Mouse (Mus musculus) CH12.LX (cell line): ENCODE data around the gene Ttll7. TPM values are rescaled to one million over a fixed set of nuclear protein-coding genes. Genes with fewer than 3 reads are reported as not detected.

ENCODE experiments used
- DNase-seq: peaks from one replicate; pipeline ENCODE4 v3.0.0-alpha.2; 2013; ENCODE audit errors: extremely low read depth
- H3K27ac ChIP-seq: 2 replicates; pipeline ENCODE4 v1.5.1; 2012; ENCODE audit warnings: low read depth, mild to moderate bottlenecking, control low read depth, moderate library complexity; ENCODE audit not compliant: insufficient read depth
- H3K27me3 ChIP-seq: replicated peaks from 2 replicates; pipeline ENCODE3; 2012; ENCODE audit warnings: inconsistent platforms
- H3K36me3 ChIP-seq, 2 experiments: replicated peaks in 1 of 2; 2 replicates each; pipeline versions ENCODE3 to v1.6.1; 2012; ENCODE audit warnings: inconsistent platforms in 1 of 2, low read length in 1 of 2, mild to moderate bottlenecking in 1 of 2, mixed read lengths in 1 of 2, moderate library complexity in 1 of 2; ENCODE audit not compliant: control insufficient read depth in 1 of 2, insufficient read depth in 1 of 2
- H3K4me1 ChIP-seq, 2 experiments: 2 replicates each; pipeline ENCODE4 v1.6.1; 2012; ENCODE audit warnings: inconsistent platforms in 1 of 2, moderate library complexity in 1 of 2; ENCODE audit not compliant: insufficient read depth in 2 of 2, control insufficient read depth in 1 of 2
- H3K4me2 ChIP-seq: 2 replicates; pipeline ENCODE4 v1.6.1; 2012; ENCODE audit warnings: low read depth, mild to moderate bottlenecking, control low read depth; ENCODE audit not compliant: poor library complexity, insufficient read depth, severe bottlenecking
- H3K4me3 ChIP-seq, 3 experiments: fragments of 150-350 bp in 1 of 3; sonication (generic) in 1 of 3; replicated peaks in 1 of 3; 2 replicates each; pipeline versions ENCODE3 to v1.5.1; 2011 to 2012; ENCODE audit warnings: low read depth in 2 of 3, low read length in 2 of 3, mild to moderate bottlenecking in 2 of 3, moderate library complexity in 2 of 3, control low read depth in 1 of 3, improper control_type of control experiment in 1 of 3, inconsistent platforms in 1 of 3, mixed read lengths in 1 of 3; ENCODE audit not compliant: poor library complexity in 1 of 3
- H3K79me2 ChIP-seq: replicated peaks from 2 replicates; pipeline ENCODE4 v1.6.1; 2012; ENCODE audit warnings: mild to moderate bottlenecking, moderate library complexity; ENCODE audit not compliant: control insufficient read depth, poor library complexity, insufficient read depth, severe bottlenecking; ENCODE audit errors: extremely low read depth
- H3K9ac ChIP-seq: 2 replicates; pipeline ENCODE4 v1.6.1; 2012; ENCODE audit warnings: low read depth, mild to moderate bottlenecking, control low read depth, moderate library complexity; ENCODE audit not compliant: insufficient read depth
- H3K9me3 ChIP-seq: replicated peaks from 2 replicates; pipeline ENCODE3; 2012; ENCODE audit warnings: low read length, inconsistent platforms, mixed read lengths
- BHLHE40 ChIP-seq: IDR thresholded peaks from 2 replicates; pipeline ENCODE4 v1.6.1; 2011; ENCODE audit warnings: mild to moderate bottlenecking, low read depth, low read length, improper control_type of control experiment
- CHD1 ChIP-seq: IDR thresholded peaks from 2 replicates; pipeline ENCODE4 v1.6.1; 2012; ENCODE audit warnings: low read depth, low read length, improper control_type of control experiment, inconsistent platforms
- E2F4 ChIP-seq: IDR thresholded peaks from 2 replicates; pipeline ENCODE4 v1.6.1; 2011; ENCODE audit warnings: low read depth, low read length, improper control_type of control experiment; ENCODE audit not compliant: insufficient replicate concordance
- ELF1 ChIP-seq: IDR thresholded peaks from 2 replicates; pipeline ENCODE4 v1.6.1; 2014; ENCODE audit warnings: low read depth, mild to moderate bottlenecking, inconsistent platforms, low read length, improper control_type of control experiment
- EP300 ChIP-seq: IDR thresholded peaks from 2 replicates; pipeline ENCODE4 v1.6.1; 2011; ENCODE audit warnings: low read length, improper control_type of control experiment
- ETS1 ChIP-seq: conservative IDR thresholded peaks from 2 replicates; pipeline ENCODE4 v1.6.1; 2012; ENCODE audit warnings: low read depth, mild to moderate bottlenecking, inconsistent platforms, low read length, improper control_type of control experiment, moderate library complexity
- IRF4 ChIP-seq: IDR thresholded peaks from 2 replicates; pipeline ENCODE4 v1.6.1; 2014; ENCODE audit warnings: low read depth, mild to moderate bottlenecking, inconsistent platforms, low read length, improper control_type of control experiment
- JUND ChIP-seq: conservative IDR thresholded peaks from 2 replicates; pipeline ENCODE4 v1.6.1; 2011; ENCODE audit warnings: low read depth, low read length, improper control_type of control experiment
- MAFK ChIP-seq: IDR thresholded peaks from 2 replicates; pipeline ENCODE4 v1.6.1; 2011; ENCODE audit warnings: low read length, improper control_type of control experiment; ENCODE audit not compliant: insufficient replicate concordance
- MEF2A ChIP-seq: IDR thresholded peaks from 2 replicates; pipeline ENCODE4 v1.6.1; 2014; ENCODE audit warnings: low read depth, mild to moderate bottlenecking, inconsistent platforms, low read length, improper control_type of control experiment, borderline replicate concordance
- MXI1 ChIP-seq: IDR thresholded peaks from 2 replicates; pipeline ENCODE4 v1.6.1; 2011; ENCODE audit warnings: mild to moderate bottlenecking, low read depth, low read length, improper control_type of control experiment
- MYC ChIP-seq: IDR thresholded peaks from 2 replicates; pipeline ENCODE4 v1.6.1; 2011; ENCODE audit warnings: low read depth, mild to moderate bottlenecking, improper control_type of control experiment, low read length
- NELFE ChIP-seq: IDR thresholded peaks from 2 replicates; pipeline ENCODE4 v1.6.1; 2011; ENCODE audit warnings: low read depth, low read length, improper control_type of control experiment
- POLR2A ChIP-seq: IDR thresholded peaks from 2 replicates; pipeline ENCODE4 v1.6.1; 2011; ENCODE audit warnings: low read depth, mild to moderate bottlenecking, improper control_type of control experiment, low read length
- RCOR1 ChIP-seq: conservative IDR thresholded peaks from 2 replicates; pipeline ENCODE4 v1.6.1; 2012; ENCODE audit warnings: low read depth, mild to moderate bottlenecking, inconsistent platforms, low read length, improper control_type of control experiment
- SIN3A ChIP-seq: IDR thresholded peaks from 2 replicates; pipeline ENCODE4 v1.6.1; 2012; ENCODE audit warnings: low read length, improper control_type of control experiment, inconsistent platforms
- SMC3 ChIP-seq: IDR thresholded peaks from 2 replicates; pipeline ENCODE4 v1.6.1; 2011; ENCODE audit warnings: low read depth, low read length, improper control_type of control experiment
- TBP ChIP-seq: conservative IDR thresholded peaks from 2 replicates; pipeline ENCODE4 v1.6.1; 2011; ENCODE audit warnings: low read depth, low read length, improper control_type of control experiment
- TCF12 ChIP-seq: IDR thresholded peaks from 2 replicates; pipeline ENCODE4 v1.6.1; 2014; ENCODE audit warnings: low read depth, mild to moderate bottlenecking, inconsistent platforms, low read length, improper control_type of control experiment
- ZKSCAN1 ChIP-seq: IDR thresholded peaks from 2 replicates; pipeline ENCODE4 v1.6.1; 2012; ENCODE audit warnings: low read depth, inconsistent platforms, low read length, improper control_type of control experiment, borderline replicate concordance
- ZNF384 ChIP-seq: IDR thresholded peaks from 2 replicates; pipeline ENCODE4 v1.6.1; 2012; ENCODE audit warnings: low read depth, low read length, improper control_type of control experiment, inconsistent platforms
- dilution Hi-C: fragments of 300-500 bp; cut with MboI; formaldehyde crosslinking; loops from 2 replicates; pipeline ENCODE4 v1.14.3; 2020; ENCODE audit warnings: low sequenced_read_pairs; ENCODE audit not compliant: extremely low pct_unique_long_range_greater_than_20kb, extremely low pct_ligation_motif_present
- in situ Hi-C: fragments of 300-500 bp; cut with MboI; formaldehyde crosslinking; loops from 3 replicates; pipeline ENCODE4 v1.14.3; 2019; ENCODE audit warnings: low sequenced_read_pairs, low pct_ligation_motif_present, low pct_unique_long_range_greater_than_20kb, mixed read lengths
- polyA plus RNA-seq: library from polyadenylated mRNA; unstranded; fragments of >175 nt; gene quantifications from 2 replicates; pipeline ENCODE4 v1.2.1, GENCODE M21; 2012; ENCODE audit warnings: low read depth; ENCODE audit not compliant: insufficient read length
- total RNA-seq, 2 experiments: library from RNA; depleted of rRNA; stranded (reverse); fragments of 300-350 nt in 1 of 2; fragments of >200 nt in 1 of 2; gene quantifications; 2 replicates each; pipeline ENCODE4 v1.2.3; 2012 to 2014

Ttll7 gene
- total and polyA plus RNA-seq, 3 experiments, result 1.7 to 3.9 (median 2.0) TPM

- Histone ChIP-seq H3K4me1 (peaks cover 43 to 62% of the 10 kb centered on the region in 2 experiments), H3K9me3 (peaks cover 13% of the 10 kb centered on the region)
- dilution Hi-C loops, result no loop called here
- no peak for TF ChIP-seq ZKSCAN1
- TF ChIP-seq RCOR1, result no peak
- peak; percentile 3; the same call in 1 of the 2 replicates for TF ChIP-seq ELF1
- TF ChIP-seq ZNF384, result peak; percentile 65; the same call in 1 of the 2 replicates
- peak; percentile 32 for TF ChIP-seq POLR2A
- no peak for TF ChIP-seq EP300
- TF ChIP-seq CHD1, result 0 out of 2 replicates have a peak, but pooled peaks have one; percentile 13
- peak; percentile 52; the same call in 1 of the 2 replicates for TF ChIP-seq IRF4
- peak; percentile 46; the same call in 1 of the 2 replicates for TF ChIP-seq NELFE
- 0 out of 2 replicates have a peak, but pooled peaks have one; percentile 9 for TF ChIP-seq MYC
- TF ChIP-seq E2F4, result no peak
- TF ChIP-seq TCF12, result peak; percentile 47; the same call in 1 of the 2 replicates
- TF ChIP-seq SMC3, result 0 out of 2 replicates have a peak, but pooled peaks have one; percentile 1
- 0 out of 2 replicates have a peak, but pooled peaks have one; percentile 40 for TF ChIP-seq SIN3A
- no peak for TF ChIP-seq JUND
- TF ChIP-seq ETS1, result peak; percentile 55
- 0 out of 2 replicates have a peak, but pooled peaks have one; percentile 26 for TF ChIP-seq TBP
- TF ChIP-seq MAFK, result no peak
- TF ChIP-seq MEF2A, result peak; percentile 48; the same call in 1 of the 2 replicates
- TF ChIP-seq MXI1, result peak; percentile 58; the same call in 1 of the 2 replicates
- TF ChIP-seq BHLHE40, result 0 out of 2 replicates have a peak, but pooled peaks have one; percentile 29
- TF ChIP-seq, all 38 proteins: peak for 15
- H3K79me2 ChIP-seq, result no peaks in the 10 kb centered on the region
- H3K27me3 ChIP-seq, result no peaks in the 10 kb centered on the region
- H3K36me3 ChIP-seq, result peaks cover 14 to 16% of the 10 kb centered on the region in 2 experiments
- H3K27ac ChIP-seq, result peak overlapping the region; percentile 91
- DNase-seq, result peak; percentile 91
- peak overlapping the region; percentile 87 for H3K4me2 ChIP-seq
- in situ Hi-C loops, result loop anchor here (25.0 kb wide), 1 partner anchor 741 kb away; no protein-coding TSS in a partner anchor
- H3K4me3 ChIP-seq, result peak overlapping the region; percentile 41 to 57 (median 49)
- peak overlapping the region; percentile 93 for H3K9ac ChIP-seq
Measured at GRCm38 (mm10) chr3:146928141-146928540, 76.0 kb downstream of the Ttll7 start.
